Mouse (Mus musculus) kidney, postnatal 25 days (tissue): ENCODE measurements at regions not wholly inside any gene's neighbourhood (a gene's known extent, or its start where the extent isn't known, plus 50 kb on each side); places are given as distances from the start of the nearest gene placed in this dataset.
A peak's percentile ranks its signal among the peaks of the same experiment; 100 is the strongest.

ENCODE experiments used
- DNase-seq, 2 experiments: peaks; one replicate each; pipeline ENCODE4 v3.0.0; 2021; ENCODE audit warnings: mixed read lengths in 2 of 2

- DNase-seq, result no peak
These were observed 85.0 kb downstream of the Arl4a start for GRCm38 (mm10) chr12:39952854-39953253.

GRCm38 (mm10) chr12:39951911-39952310 is 85.9 kb downstream of the Arl4a start:
- peak in 1 of 2 experiments; percentile 46 for DNase-seq

- no peak for DNase-seq
These were observed 87.5 kb downstream of the Arl4a start for GRCm38 (mm10) chr12:39950270-39950801.

GRCm38 (mm10) chr12:39942910-39943309 is 94.9 kb downstream of the Arl4a start:
- no peak for DNase-seq

- no peak for DNase-seq
These were observed 96.7 kb downstream of the Arl4a start for GRCm38 (mm10) chr12:39941162-39941561.

GRCm38 (mm10) chr12:39939017-39939416 is 98.8 kb downstream of the Arl4a start:
- no peak for DNase-seq

- DNase-seq, result no peak
These were observed 99.6 kb downstream of the Arl4a start for GRCm38 (mm10) chr12:39938211-39938610.

GRCm38 (mm10) chr12:39936331-39936730 is 101.5 kb downstream of the Arl4a start:
- DNase-seq, result no peak

- DNase-seq, result no peak
These were observed 102.0 kb downstream of the Arl4a start for GRCm38 (mm10) chr12:39935775-39936174.

- no peak for DNase-seq
These were observed 102.9 kb downstream of the Arl4a start for GRCm38 (mm10) chr12:39934877-39935276.

GRCm38 (mm10) chr12:39931251-39931650 is 106.6 kb downstream of the Arl4a start:
- no peak for DNase-seq

GRCm38 (mm10) chr12:39927902-39928301 is 109.9 kb downstream of the Arl4a start:
- no peak for DNase-seq

GRCm38 (mm10) chr12:39927014-39927413 is 110.8 kb downstream of the Arl4a start:
- DNase-seq, result peak in 1 of 2 experiments; percentile 34

- peak; percentile 25 to 36 for DNase-seq
These were observed 116.3 kb downstream of the Arl4a start for GRCm38 (mm10) chr12:39921481-39921880.

- DNase-seq, result peak; percentile 74 to 85
These were observed 117.3 kb downstream of the Arl4a start for GRCm38 (mm10) chr12:39920466-39920913.

- no peak for DNase-seq
These were observed 117.9 kb downstream of the Arl4a start for GRCm38 (mm10) chr12:39919909-39920308.

GRCm38 (mm10) chr12:39888493-39888892 is 149.3 kb downstream of the Arl4a start:
- no peak for DNase-seq

- DNase-seq, result no peak
These were observed 152.5 kb downstream of the Arl4a start for GRCm38 (mm10) chr12:39885366-39885765.

- no peak for DNase-seq
These were observed 157.5 kb downstream of the Arl4a start for GRCm38 (mm10) chr12:39880309-39880708.

- no peak for DNase-seq
These were observed 163.9 kb downstream of the Arl4a start for GRCm38 (mm10) chr12:39873917-39874316.

- no peak for DNase-seq
These were observed 176.0 kb downstream of the Arl4a start for GRCm38 (mm10) chr12:39861797-39862196.

- no peak for DNase-seq
These were observed 186.2 kb downstream of the Arl4a start for GRCm38 (mm10) chr12:39851610-39852009.

GRCm38 (mm10) chr12:39849346-39850058 is 188.3 kb downstream of the Arl4a start:
- DNase-seq, result no peak

GRCm38 (mm10) chr12:39840615-39841014 is 197.2 kb downstream of the Arl4a start:
- no peak for DNase-seq

GRCm38 (mm10) chr12:39840179-39840578 is 197.6 kb downstream of the Arl4a start:
- no peak for DNase-seq
